Mouse (Mus musculus) adrenal gland, postnatal 36 days (tissue): ENCODE measurements at regions not wholly inside any gene's neighbourhood (a gene's known extent, or its start where the extent isn't known, plus 50 kb on each side); places are given as distances from the start of the nearest gene placed in this dataset.

ENCODE experiments used
- DNase-seq, 2 experiments: peaks; one replicate each; pipeline ENCODE4 v3.0.0; 2021; ENCODE audit warnings: mixed read lengths in 1 of 2

DNA sequence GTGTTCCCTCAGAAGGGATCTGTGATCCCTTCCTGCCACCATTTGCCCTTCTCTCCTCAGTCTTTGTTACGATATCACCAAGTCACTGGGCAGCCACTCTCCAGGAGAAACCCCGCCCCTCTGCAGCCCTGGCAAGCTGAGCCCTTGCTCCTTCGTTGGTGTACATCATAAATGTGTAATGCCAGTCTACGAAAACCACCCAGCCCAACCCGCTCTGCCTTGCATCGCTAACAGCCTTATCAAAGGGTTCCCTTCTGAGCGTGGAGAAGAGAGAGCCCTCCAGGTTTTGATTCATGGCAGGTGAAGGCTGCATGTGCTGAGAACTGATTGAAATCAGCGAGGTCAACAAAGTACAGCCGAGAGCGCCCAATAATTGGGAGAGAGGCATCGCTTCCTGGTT, 90.5 kb upstream of the Cadm1 start:
- DNase-seq, result no peak

DNA sequence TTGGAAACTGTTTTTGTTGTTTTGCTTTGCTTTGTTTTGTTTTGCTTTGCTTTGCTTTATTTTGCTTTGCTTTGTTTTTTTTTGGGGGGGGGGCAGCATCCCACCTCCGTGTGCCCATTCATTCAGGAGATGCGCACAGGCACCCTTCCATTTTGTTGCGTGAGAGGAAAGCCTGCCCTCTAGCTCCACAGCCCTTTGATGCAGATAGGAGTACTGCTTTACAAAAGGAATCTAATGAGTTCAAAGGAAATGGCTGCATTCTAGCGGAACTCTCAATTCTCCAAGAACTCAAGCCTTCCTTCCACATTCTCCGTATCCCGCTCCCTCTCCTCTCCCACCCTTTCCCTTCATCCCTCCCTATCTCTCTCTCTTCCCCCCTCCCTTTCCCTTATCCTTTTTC, 89.8 kb upstream of the Cadm1 start:
- peak in 1 of 2 experiments; percentile 17 for DNase-seq

DNA sequence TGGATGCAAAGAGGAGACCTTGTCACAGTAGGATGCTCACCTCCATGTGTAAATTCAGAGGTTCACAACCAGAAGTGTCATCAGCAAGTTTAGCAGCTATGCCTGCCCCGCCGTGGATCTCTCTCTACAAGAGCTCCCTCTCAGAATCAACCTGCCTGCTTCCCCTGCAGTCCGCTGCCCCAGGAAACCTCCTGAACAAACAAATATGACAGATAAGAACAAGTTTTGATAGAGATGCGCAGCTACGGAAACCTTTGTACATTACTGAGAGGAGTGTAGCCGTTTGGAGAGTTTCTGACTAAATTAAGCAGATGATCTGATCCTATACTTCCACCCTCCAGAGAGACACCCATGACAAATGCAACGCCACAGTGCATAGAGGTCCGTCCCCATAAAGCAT, 88.8 kb upstream of the Cadm1 start:
- DNase-seq, result no peak

DNA sequence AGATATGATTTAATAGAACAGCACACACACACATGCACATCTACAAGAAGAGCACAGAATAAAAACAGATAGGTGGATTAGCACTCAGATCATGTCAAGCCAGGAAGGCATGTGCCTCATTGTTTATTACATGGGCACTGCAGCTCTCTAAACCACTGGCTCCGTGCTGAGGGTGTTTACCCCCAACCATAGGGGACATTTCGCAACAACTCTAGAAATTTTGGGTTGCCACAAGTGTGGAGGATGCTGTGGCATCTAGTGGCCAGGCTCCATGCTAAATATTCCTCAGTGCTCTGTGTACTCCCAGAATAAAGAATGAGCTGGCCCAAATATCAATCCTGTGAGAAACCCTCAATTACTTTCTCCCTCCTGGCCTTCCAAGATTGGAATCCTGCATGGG, 85.8 kb upstream of the Cadm1 start:
- no peak for DNase-seq

DNA sequence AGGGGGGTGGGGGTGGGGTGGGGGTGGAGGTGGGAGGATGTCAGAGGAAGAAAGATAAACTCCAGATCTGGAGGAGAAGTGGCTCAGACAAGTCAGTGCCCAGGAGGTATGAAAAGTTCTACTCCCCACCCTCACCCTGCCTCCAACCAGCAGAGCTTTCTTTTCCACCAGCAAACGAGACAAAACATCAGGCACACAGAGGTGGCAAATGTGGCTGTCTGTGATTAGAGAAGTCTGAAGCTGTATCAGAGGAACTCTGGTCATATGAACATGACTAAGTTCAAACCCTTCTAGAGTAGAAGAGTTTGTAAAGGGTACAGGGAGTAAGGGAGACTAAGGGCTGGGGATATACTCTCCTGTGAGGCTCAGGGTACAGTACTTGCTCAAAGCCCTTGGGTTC, 85.2 kb upstream of the Cadm1 start:
- no peak for DNase-seq

DNA sequence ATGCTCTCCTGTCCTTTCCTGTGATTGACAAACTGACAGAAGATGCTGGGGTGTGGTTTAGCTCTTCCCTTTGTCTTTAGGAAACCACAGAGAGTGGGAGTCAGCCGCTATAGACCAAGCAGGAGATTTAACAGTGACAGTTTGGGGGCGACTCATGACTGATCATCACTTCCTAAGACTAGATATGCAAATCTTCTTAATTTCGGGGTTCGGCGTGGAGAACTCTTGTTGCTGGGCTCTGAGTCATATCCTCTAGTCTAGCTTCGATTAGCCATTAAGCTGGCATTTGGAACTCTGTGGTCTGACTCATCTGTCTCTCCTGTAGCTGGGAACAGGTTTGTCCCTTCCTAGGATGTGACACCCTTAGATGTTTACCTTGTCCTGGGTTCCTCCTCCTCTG, 84.6 kb upstream of the Cadm1 start:
- no peak for DNase-seq

DNA sequence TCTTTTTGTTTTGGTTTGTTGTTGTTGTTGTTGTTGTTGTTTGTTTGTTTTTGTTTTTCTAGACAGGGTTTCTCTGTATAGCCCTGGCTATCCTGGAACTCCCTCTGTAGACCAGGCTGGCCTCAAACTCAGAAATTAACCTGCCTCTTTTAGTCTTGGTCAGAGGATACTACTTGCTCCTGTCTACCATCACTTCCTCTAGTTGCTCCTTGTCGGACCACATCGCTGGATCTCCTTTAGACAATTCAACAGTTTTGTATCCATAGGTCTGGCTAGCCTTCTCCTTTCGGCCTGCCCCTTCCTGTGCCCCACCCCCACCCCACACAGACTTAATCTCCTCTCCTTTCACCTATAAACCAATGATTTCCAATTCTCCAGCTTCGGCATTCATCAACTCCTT, 77.2 kb upstream of the Cadm1 start:
- no peak for DNase-seq

DNA sequence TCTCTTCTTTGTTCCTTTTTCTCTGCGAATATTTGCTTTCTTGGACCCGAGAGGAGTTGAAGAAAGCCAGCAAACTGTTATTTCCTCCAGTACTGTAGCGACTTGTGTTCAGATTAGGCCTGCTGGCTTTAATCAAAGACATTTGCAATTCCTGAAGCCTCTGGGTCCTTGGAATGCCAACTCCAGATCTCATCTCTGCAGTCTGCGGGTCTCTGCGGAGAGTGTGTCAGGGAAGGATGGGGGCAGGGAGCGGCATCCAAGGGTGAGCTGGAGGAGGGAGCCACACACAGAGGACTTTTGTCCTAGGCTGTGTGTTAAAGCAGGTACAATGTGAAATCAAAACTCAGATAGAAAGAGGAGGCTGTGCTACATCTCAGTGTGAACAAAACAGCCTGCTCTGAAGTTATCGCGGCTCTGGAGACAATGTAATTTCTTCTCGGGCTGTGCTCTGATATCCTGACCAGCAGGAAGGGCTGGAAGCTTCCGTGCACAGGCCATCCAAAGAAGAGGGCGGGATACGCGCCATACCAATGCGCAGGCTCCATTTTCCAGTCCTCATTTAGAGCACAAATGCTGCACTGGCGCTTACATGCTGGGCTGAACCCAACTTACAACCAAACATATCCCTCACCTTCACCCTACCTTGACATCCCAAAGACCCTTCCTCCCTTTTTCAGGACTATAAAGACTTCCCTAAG, 71.1 kb upstream of the Cadm1 start:
- DNase-seq, result no peak

DNA sequence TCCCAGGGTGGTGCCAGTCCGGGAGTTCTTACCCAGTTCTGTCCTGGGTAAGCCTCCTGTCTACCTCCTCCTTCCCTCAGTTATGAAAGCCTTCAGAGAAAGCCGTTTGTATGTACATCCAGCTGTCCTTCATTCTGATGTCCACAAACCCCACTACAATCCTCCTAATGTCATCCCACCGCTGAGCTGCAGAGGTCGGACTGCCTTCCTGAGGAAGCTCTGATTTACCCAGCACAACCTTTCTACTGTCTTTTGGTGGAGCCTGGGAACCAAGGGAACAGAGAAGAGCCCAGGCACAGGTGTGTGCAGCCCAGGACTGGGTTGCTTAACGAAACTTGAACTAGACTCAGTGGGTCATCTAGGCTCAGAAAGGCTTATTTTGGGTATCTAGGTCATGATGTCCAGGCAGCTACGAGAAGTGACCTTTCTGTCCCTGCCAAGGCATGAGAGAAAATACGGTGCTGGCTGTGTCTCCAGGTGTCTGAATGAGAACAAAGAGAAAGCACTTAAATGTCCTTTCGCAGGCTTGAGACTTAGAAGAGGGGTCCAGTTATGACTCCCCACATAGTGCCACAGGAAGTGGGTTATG, 70.4 kb upstream of the Cadm1 start:
- no peak for DNase-seq

DNA sequence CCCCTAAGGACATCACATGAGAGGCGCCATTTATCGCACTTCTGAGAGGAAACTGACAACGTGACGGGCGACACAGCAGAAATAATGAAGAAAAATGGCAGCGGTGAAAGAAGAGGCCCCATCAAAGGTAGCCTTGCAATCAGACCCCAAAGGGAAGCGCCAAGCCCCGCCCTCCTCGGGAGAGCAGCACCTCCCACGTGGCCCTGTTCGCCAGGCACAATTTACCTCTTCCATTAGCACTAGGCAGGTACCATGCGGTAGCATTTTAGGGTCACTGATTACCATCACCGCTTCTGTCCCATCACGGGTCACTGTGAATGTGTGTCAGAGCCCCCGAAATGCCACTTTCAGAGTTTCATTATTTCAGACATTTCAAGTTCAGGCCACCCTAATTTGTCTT, 69.7 kb upstream of the Cadm1 start:
- DNase-seq, result no peak

DNA sequence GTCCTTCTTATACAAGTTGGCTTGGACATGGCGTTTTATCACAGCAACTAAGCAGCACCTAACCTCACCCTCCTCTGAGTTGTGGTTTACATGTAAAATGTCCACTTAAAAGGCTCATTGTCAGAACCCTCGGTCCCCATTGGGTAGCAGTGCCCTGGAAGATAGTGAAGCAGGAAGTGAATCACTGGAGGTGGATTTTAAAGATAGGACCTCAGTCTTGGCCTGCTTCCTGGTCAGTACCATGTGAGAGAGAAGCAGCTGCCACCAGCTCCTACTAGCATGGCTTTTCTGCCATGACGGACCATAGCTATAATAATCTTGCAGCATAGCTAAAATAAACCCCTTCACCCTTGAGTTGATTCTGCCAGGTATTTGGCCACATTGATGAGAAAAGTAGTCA, 68.1 kb upstream of the Cadm1 start:
- no peak for DNase-seq

DNA sequence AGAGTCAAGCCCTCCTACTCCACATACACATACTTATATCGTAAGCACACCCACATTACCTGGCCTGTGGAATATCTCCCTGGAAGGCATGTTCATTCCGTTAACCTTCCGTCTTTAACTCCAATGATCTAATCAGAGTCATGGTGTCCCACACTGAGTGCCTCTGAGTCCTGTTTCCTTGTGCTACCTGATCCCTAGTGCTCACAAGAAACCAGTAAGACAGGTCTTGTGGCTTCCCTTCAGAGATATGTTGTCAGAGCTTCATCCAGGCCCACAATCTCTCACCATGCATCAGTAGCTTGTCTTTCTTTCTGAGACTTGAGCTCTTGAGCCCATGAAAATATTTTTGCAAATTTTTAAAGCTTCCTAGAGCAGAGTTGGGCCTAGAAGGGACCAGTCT, 63.2 kb upstream of the Cadm1 start:
- no peak for DNase-seq

DNA sequence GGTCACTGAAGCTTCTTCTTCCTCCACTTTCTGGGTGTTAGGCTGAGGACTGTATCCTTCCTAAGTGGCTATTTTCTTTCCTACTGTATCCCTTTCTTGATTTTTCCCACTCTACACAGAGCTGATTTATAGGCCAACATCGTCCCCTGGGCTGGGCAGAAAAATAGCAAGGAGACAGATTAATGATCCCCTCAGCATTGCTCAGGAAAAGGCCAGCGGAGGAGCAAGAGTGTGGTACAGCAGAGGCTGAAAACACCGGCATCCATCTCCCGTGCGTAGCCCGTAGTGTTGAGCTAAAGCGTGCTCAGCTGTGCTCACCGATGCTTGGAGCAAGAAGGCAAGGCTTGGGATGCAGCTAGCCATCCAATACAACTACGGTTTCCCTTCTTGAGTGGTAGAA, 62.2 kb upstream of the Cadm1 start:
- DNase-seq, result no peak

DNA sequence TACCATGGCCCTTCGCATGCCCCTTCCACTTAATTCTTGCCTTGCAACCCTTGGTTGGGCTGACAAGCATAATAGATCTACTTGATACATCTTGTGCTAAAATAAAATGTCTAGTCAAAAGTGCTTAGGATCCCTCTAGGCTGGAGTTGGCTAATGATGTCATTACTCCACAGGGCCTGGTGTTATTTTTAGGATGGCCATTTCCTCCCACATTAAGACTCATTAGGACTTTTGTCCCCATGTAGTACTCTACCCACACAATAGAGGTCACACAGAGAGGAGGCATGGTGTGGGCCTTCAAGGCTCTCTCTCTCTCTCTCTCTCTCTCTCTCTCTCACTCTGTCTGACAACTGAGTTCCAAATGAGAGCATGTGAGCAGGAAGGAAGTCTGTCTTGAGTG, 60.4 kb upstream of the Cadm1 start:
- DNase-seq, result no peak

DNA sequence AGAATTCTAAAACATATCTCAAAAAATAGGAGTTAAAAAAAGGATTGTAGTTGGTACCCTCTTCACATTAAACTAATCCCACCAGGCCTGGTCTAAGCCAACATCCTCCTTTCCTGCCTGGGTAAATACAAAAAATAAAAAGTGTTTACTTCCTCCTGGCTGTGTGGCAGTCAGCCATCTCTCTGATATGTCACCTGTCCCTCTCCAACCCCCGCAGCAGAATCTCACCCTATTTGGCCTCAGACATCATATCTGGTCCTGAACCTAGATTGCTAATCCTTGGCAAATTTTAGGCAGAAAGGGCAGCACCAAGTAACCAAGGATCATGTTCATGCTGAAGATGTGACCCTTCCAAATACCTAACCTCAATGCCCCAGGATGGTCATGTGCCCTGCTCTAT, 59.2 kb upstream of the Cadm1 start:
- DNase-seq, result no peak

DNA sequence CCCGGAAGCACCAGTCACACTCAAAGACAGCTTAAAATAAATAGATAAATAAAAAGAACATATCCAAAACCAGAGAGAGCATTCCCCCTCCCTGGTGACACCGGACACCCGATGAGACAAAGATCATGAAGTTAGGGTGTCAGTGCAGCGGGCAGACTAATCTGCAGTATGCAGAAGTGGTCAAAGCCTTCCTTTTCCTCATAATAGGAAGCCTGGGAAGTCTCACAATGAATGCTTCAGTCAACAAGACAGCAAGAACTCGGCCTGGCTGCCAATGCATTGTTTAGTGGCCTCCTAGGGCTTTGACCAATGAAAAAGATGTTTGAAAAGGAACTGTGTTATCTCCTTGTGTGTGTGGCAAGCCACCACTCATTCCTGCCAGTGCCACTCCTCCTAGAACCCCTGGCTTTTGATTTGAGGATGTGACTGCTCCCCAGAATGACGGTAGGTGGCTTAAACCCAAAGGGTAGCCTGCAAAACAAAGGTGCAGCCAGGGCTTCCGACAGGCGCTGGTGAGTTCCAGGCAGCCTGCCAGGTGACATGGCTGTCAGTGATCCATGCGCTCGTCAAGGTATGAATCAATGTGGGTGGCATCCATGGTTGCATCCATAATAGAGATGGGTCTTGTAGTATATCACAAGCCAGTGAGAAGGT, 58.1 kb upstream of the Cadm1 start:
- peak in 1 of 2 experiments; percentile 4 for DNase-seq

DNA sequence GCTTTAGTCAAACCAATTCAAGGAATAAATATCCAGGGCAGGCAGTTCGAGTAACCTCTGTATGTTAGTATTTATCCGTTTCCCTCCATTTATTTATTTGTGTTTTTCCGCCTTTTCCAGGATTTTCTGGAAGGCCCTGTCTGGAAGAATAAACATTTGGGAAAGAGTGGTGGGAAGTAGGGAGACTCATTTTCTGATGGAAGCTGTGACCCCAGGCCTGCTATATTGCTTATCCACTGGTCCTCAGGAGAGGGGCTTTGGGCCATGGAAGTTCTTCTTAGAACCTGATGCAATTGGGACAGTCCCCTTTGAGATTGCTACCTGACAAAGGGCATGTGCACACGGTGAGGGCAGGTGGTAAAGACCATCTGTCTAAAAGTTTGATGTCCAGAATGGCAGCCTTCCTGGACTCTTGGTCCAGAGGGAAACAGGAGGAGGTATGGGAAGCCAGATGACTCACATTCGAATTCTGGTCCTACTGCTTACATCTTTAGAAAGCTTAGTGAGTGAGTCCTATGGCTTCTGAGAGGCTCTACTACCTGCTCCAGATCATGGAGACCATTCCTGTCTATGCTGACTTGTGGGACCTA, 56.1 kb upstream of the Cadm1 start:
- no peak for DNase-seq

DNA sequence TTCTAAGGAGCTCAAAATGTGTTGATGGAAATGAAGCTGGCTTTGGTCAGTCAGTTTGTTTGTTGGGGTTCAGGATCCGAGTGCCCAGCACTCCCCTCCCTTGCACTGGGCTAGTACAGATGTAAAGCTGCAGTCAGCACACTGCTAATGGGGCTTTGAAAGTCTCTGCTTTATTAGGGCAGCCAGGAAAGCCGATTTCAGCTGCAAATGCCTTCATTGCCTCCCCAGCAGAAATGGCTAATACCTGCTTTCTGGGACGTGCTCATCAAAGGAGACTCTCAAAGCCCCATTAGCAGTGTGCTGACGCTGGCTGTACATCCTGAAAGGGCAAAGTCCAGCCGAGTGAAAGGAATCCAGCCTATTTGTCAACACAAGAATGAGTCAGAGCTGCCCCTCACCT, 55.2 kb upstream of the Cadm1 start:
- DNase-seq, result no peak

DNA sequence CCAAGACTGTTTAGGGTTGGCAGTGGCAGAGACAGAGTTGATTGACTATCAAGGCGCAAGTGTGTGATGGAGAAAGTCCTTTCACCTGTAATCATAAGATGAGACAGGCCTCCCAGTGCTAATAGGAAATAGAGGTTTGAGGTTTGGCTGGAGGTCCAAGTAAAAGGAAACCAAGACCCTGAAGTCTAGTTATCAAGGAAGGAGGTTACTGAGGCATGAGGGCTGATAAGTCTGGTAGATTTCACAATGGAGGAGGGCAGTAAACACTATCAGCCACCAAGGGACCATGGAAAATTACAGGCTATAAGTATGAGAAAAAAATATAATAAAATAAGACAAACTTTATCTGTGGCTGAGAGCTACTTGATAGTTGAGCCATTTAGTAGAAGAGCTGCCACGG, 52.1 kb upstream of the Cadm1 start:
- DNase-seq, result no peak
